Mouse (Mus musculus) frontal cortex, postnatal 25 days (tissue): ENCODE results near the gene Tln2.

Experiments
- DNase-seq, 2 experiments: peaks; one replicate each; pipeline ENCODE4 v3.0.0; 2022; ENCODE audit warnings: low spot score in 2 of 2

Gene Tln2

GRCm38 (mm10) chr9:67209451-67209850 is 350.1 kb downstream of the Tln2 start:
- no peak for DNase-seq

GRCm38 (mm10) chr9:67208420-67208819 is 351.1 kb downstream of the Tln2 start:
- DNase-seq: no peak

GRCm38 (mm10) chr9:67205175-67205574 is 354.3 kb downstream of the Tln2 start:
- no peak for DNase-seq

GRCm38 (mm10) chr9:67196609-67197008 is 362.9 kb downstream of the Tln2 start:
- no peak for DNase-seq

GRCm38 (mm10) chr9:67195306-67195705 is 364.2 kb downstream of the Tln2 start:
- no peak for DNase-seq

- DNase-seq: no peak
These were observed 367.8 kb downstream of the Tln2 start for GRCm38 (mm10) chr9:67191488-67192331.

GRCm38 (mm10) chr9:67187686-67188085 is 371.8 kb downstream of the Tln2 start:
- DNase-seq: no peak

- no peak for DNase-seq
These were observed 372.3 kb downstream of the Tln2 start for GRCm38 (mm10) chr9:67187182-67187581.

- no peak for DNase-seq
These were observed 374.9 kb downstream of the Tln2 start for GRCm38 (mm10) chr9:67184556-67184955.

GRCm38 (mm10) chr9:67183520-67183919 is 376.0 kb downstream of the Tln2 start:
- DNase-seq: no peak

- no peak for DNase-seq
These were observed 377.5 kb downstream of the Tln2 start for GRCm38 (mm10) chr9:67182006-67182405.

GRCm38 (mm10) chr9:67178709-67179108 is 380.8 kb downstream of the Tln2 start:
- no peak for DNase-seq

GRCm38 (mm10) chr9:67178203-67178602 is 381.3 kb downstream of the Tln2 start:
- DNase-seq: no peak

GRCm38 (mm10) chr9:67176073-67176472 is 383.4 kb downstream of the Tln2 start:
- DNase-seq: no peak

- DNase-seq: no peak
These were observed 385.7 kb downstream of the Tln2 start for GRCm38 (mm10) chr9:67173816-67174215.

GRCm38 (mm10) chr9:67173154-67173553 is 386.3 kb downstream of the Tln2 start:
- DNase-seq: no peak

- no peak for DNase-seq
These were observed 388.1 kb downstream of the Tln2 start for GRCm38 (mm10) chr9:67171409-67171808.

- no peak for DNase-seq
These were observed 388.7 kb downstream of the Tln2 start for GRCm38 (mm10) chr9:67170759-67171158.

- no peak for DNase-seq
These were observed 389.5 kb downstream of the Tln2 start for GRCm38 (mm10) chr9:67170047-67170446.
